Mouse (Mus musculus): ENCODE data around the gene Kif2b. TPM values are rescaled to one million over a fixed set of nuclear protein-coding genes. Genes with fewer than 3 reads are reported as not detected.
A peak's percentile ranks its signal among the peaks of the same experiment; 100 is the strongest.

Kif2b gene
- not detected for total RNA-seq (2021)

DNA sequence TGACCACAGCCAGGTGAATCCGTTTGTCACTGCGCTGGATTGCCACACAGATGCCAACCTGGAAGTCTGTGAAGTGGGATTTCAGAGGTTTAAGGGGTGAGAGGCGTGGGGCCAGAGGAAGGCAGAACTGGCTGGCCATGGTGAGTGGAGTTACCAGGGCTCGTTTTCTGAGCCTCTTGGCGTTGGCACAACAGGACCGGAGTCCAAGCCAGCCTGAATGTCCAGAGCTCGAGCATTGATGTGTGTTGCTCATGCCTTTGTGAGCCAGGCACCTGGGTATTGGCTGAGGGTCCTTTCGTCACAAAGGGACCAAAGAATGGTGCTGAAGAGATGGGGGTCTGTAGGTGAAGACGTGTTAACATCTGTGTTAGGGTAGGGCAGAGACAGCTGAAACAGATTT is at the start of gene Kif2b:
Gene Kif2b, minus strand, starts transcription at position 242 of the 400 bp plus-strand sequence.
- no peak for DNase-seq (ENCODE audit: extremely low spot score in 1 of 2, low spot score in 2 of 2)
- intact Hi-C loops (cut with DNase I) = no loop called here

DNA sequence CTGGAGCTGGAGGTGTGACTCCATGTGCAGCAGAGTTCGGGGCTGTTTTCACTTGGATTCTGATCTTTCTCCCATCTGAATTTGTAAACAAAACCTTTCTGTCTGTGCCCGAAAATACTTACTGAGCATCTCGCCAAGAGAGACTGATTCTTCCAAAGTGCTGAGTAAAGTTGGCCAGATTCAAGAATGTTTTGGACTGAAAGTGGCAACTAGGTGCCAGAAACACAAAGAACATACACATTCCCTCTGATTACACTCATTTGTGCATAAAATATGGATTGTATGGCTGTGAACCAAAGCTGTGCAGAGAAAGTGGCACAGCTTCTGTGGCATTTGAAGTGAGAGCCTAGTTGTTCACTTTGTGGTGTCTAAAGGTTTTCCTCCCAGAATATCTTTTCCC is 15.7 kb upstream of the Kif2b start:
- peak in 1 of 2 experiments; percentile 22 for DNase-seq (ENCODE audit: extremely low spot score in 1 of 2, low spot score in 2 of 2)
- intact Hi-C loops (cut with DNase I) = no loop called here

DNA sequence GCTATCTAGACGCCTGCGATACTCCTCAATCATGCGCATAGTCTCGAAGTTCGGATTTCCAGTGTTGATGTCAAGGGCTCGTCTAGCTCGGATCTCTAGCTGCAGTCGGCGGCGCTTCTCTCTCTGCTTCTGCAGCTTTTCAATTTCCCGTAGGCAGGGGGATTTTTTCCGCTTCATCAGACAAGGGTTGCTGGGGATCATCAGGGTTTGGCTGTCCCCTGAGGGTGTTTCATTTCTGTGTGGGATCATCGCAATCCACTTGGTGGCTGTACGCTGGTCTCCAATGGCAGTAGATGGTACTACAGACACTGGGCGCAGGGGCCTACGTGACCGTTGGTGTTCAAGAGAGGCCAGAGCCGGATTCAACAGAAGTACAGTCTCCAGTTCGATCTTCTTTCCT is 502 bp downstream of the Kif2b start:
- no peak for DNase-seq (ENCODE audit: extremely low spot score in 1 of 2, low spot score in 2 of 2)
- intact Hi-C loops (cut with DNase I) = no loop called here

DNA sequence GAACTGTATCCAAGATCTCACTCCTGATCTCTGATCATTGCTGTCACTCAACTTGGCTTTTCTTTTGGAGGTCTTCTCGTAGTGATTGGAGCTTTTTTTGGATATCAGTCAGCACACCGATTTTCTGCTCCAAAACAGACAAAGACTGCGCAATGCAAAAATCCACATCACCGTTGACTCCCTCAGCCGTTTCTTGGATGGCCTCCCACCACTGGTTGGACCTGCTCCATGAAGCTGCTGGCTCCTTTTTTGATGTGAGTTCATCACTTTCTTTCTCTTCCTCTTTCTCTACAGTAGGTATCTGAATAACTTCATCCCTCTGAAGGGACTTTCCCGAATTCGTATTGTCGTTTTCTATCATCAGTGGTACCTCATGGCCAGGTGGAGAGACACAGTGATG is 2.0 kb downstream of the Kif2b start:
- intact Hi-C loops (cut with DNase I) = no loop called here
- no peak for DNase-seq (ENCODE audit: extremely low spot score in 1 of 2, low spot score in 2 of 2)

DNA sequence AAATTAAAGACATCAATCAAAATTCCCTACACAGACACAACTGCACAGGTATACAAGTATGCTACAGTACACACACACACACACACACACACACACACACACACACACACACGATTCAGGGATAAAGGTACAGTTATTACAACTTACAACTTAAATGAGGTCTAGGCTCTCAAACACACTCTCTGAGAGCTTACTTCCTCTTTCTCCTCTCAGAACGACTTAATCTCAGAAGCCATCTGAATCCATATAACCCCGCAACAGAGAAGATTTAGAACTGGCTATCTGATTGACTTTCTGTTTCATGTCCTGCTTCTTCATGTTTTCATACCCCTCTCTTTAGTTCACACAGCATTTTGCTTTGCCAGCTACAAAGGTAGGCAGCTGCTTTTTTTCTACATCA is 2.9 kb downstream of the Kif2b start:
- DNase-seq (ENCODE audit: extremely low spot score in 1 of 2, low spot score in 2 of 2) = no peak
- intact Hi-C loops (cut with DNase I) = no loop called here

DNA sequence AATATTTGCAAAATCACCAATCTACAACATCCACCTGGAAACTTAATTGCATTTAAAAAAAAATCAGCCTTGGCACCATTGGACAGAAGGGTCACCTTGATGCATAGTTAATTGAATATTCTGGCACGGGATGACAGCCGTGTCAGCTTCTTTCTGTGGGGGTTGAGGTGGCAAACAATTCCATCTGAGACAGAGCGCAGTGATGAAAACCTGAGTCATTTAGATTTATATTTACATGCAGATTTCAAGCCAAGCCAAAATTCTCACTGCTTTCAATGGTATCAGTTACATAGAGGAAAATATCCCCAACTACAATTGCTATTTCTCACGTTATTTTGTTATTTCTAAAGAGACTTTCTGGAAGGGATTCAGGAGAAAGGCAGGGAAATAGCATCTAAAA is 46.6 kb downstream of the Kif2b start:
- no peak for DNase-seq (ENCODE audit: extremely low spot score in 1 of 2, low spot score in 2 of 2)
- intact Hi-C loops (cut with DNase I) = no loop called here
